Mouse (Mus musculus): ENCODE data around the gene B3galnt1. TPM values are rescaled to one million over a fixed set of nuclear protein-coding genes. Genes with fewer than 3 reads are reported as not detected.

Gene B3galnt1
- total RNA-seq, 2 experiments from 2014 or later, result 8.9 to 10.0 TPM

Other genes with a start within 250 kb of the B3galnt1 start
- gene Nmd3, start 123.0 kb upstream of the B3galnt1 start, total RNA-seq (2021), result 10 to 100 TPM; 30.5 to 36.4 TPM